Mouse (Mus musculus) testis, adult 2 months (tissue): ENCODE measurements around the gene Ech1. TPM values are rescaled to one million over a fixed set of nuclear protein-coding genes. Genes with fewer than 3 reads are reported as not detected.

ENCODE experiments used
- H3K27ac ChIP-seq: fragments of 200-500 bp; 2 replicates; pipeline ENCODE4 v1.5.1; 2012; ENCODE audit warnings: low read depth, low read length; ENCODE audit not compliant: control insufficient read depth, insufficient read depth
- H3K27me3 ChIP-seq: fragments of 200-500 bp; 2 replicates; pipeline ENCODE4 v1.6.1; 2012; ENCODE audit warnings: mild to moderate bottlenecking, low read length, moderate library complexity; ENCODE audit not compliant: control insufficient read depth, insufficient read depth
- H3K36me3 ChIP-seq: fragments of 200-500 bp; 2 replicates; pipeline ENCODE4 v1.6.1; 2012; ENCODE audit warnings: mild to moderate bottlenecking, low read length; ENCODE audit not compliant: control insufficient read depth, insufficient read depth
- H3K4me1 ChIP-seq: fragments of 200-500 bp; 2 replicates; pipeline ENCODE4 v1.6.1; 2012; ENCODE audit warnings: low read length; ENCODE audit not compliant: control insufficient read depth, insufficient read depth
- H3K4me3 ChIP-seq: fragments of 200-500 bp; 2 replicates; pipeline ENCODE4 v1.5.1; 2012; ENCODE audit warnings: low read depth, mild to moderate bottlenecking, low read length, moderate library complexity, mixed read lengths; ENCODE audit not compliant: control insufficient read depth
- CTCF ChIP-seq: fragments of 200-500 bp; IDR thresholded peaks from 2 replicates; pipeline ENCODE4 v1.5.1; 2012; ENCODE audit warnings: low read depth, mild to moderate bottlenecking, inconsistent platforms, low read length, moderate library complexity; ENCODE audit not compliant: control insufficient read depth, insufficient read depth, insufficient replicate concordance
- POLR2A ChIP-seq: fragments of 200-500 bp; IDR thresholded peaks from 2 replicates; pipeline ENCODE4 v1.6.1; 2012; ENCODE audit warnings: low read depth, mild to moderate bottlenecking, inconsistent platforms, low read length, moderate library complexity; ENCODE audit not compliant: control insufficient read depth
- polyA plus RNA-seq: library from polyadenylated mRNA; depleted of rRNA; stranded (reverse); fragments of >200 nt; gene quantifications from 2 replicates; pipeline ENCODE4 v1.2.3, GENCODE M21; 2012; rRNA removed

The Ech1 gene
- polyA plus RNA-seq, 1 experiment, result 124 TPM

DNA sequence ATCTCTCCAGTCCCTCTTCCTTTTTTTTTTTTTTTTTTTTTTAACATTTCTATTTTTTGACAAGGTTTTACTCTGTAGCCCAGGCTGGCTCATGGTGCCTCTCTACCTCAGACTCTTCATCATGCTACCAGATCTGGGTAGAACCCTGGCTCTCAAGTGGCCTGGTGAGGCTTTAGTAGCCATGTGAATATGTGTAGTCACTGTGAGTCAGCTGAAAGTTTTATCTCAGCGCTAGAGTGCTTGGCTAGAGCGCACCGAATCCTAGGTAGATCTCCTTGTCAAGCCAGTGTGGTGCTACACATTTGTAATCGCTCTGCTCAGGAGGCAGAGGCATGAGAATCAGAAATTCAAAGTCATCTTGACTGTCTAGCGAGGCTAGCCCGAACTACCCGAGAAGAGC lies 52.1 kb downstream of the Ech1 start:
- peaks cover 4% of the 10 kb centered on the region for H3K4me1 ChIP-seq
- no peak for TF ChIP-seq CTCF
- TF ChIP-seq POLR2A, result no peak
- no peaks in the 10 kb centered on the region for H3K27me3 ChIP-seq
- no peak overlapping the region for H3K4me3 ChIP-seq
- no peaks in the 10 kb centered on the region for H3K36me3 ChIP-seq
- H3K27ac ChIP-seq, result no peak overlapping the region

DNA sequence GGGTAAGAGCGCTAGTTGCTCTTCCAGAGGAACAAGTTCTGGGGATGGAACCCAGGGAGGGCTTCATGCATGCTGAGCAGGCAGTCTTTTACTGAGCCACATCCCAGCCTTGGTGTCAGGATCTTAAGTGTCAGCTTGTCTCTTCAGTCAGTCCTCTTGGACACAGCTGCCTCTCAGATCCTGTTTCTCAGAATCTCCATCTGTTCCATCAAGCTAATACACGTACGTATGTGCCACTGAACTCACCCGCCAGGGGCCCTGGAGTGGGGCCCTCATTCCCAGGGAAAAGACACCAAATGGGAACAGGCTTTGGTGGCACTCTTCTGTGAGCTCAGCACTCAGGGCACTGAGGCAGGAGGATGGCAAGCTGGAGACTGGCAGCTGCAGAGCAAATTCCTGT lies 52.8 kb downstream of the Ech1 start:
- Histone ChIP-seq H3K36me3 (no peaks in the 10 kb centered on the region), H3K4me3 (no peak overlapping the region), H3K4me1 (peaks cover 7% of the 10 kb centered on the region), H3K27ac (no peak overlapping the region), H3K27me3 (no peaks in the 10 kb centered on the region)
- TF ChIP-seq POLR2A, result no peak
- TF ChIP-seq CTCF, result no peak

DNA sequence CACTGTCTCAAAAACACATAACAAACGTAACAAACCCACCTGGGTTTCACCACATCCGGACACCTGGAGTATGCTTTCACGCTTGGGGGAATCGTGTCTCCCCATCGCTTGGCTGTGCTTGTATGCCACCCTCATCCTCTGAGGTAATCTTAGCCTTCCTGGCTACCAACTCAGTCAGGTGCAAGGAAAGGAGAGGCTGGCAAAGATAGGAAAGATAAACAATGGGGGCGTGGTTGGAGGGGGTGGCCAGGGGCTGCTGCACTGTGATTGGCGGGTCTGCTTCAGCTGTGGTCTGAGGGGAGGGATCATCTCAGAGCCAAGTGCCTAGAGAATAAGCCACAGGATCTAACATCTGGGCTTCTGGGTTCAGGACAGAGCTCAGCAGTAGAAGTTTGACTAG lies 54.6 kb downstream of the Ech1 start:
- Histone ChIP-seq H3K27ac (no peak overlapping the region), H3K36me3 (no peaks in the 10 kb centered on the region), H3K27me3 (no peaks in the 10 kb centered on the region), H3K4me3 (no peak overlapping the region), H3K4me1 (peaks cover 11% of the 10 kb centered on the region)
- TF ChIP-seq POLR2A, result no peak
- TF ChIP-seq CTCF, result no peak

DNA sequence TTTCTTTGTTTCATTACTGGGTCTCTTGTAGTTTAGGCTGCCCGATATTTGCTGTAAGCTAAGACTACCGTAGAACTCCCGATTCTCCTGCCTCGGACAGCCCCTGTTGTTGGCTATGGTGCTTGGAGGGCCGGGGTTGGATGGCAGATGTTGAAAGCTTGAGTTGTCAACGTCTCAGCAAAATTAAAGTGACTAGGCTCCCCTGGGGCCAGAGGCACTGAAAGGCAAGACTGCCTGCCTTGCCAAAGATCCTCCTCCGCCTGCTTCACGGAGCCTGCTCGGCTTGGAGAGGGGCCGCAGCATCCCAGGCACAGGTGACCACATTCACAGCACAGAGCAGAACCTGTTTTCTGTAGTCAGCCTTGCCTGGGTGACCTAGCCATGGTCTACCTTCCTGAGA lies 55.5 kb downstream of the Ech1 start:
- TF ChIP-seq CTCF (no peak), POLR2A (no peak)
- no peaks in the 10 kb centered on the region for H3K36me3 ChIP-seq
- no peaks in the 10 kb centered on the region for H3K27me3 ChIP-seq
- H3K4me3 ChIP-seq, result no peak overlapping the region
- peaks cover 11% of the 10 kb centered on the region for H3K4me1 ChIP-seq
- no peak overlapping the region for H3K27ac ChIP-seq

DNA sequence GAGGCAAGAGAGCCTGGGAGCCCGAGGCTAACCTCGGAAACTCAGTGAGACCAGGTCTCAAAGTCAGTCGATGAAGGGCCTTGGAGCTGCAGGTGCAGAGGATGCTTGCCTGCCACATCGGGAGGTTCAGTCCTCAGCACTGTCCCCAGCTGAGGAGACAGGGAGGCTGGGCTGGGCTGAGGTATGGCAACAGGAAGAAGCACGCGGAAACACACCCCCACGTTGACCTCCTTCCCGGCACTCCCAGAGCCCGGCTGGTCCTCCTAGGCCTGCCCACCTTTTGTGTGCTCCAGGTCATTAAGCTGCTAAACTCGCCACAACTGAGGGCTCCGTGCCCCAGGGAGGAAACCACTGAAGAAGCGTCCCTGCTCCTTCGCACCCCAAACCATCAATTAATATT lies 56.2 kb downstream of the Ech1 start, which contains the start of gene Capn12:
TSS of gene Capn12 (plus strand) at position 224 of the 400 bp plus-strand sequence.
- H3K4me3 ChIP-seq, result no peak within 1 kb of the TSS
- H3K36me3 ChIP-seq, result no peaks in the 10 kb centered on the region
- no peak within 1 kb of the TSS for H3K27ac ChIP-seq
- no peaks in the 10 kb centered on the region for H3K27me3 ChIP-seq
- peaks cover 11% of the 10 kb centered on the region for H3K4me1 ChIP-seq
- no peak for TF ChIP-seq CTCF
- TF ChIP-seq POLR2A, result no peak

Other genes starting within 250 kb of the Ech1 start
- 234 and 246 TPM in 2 replicates for gene Samd4b, start 227.1 kb upstream of the Ech1 start, polyA plus RNA-seq
- gene Pak4, start 227.0 kb upstream of the Ech1 start, polyA plus RNA-seq, result 21.5 and 23.6 TPM in 2 replicates
- 7.5 and 11.7 TPM in 2 replicates for gene Acp7, start 193.9 kb upstream of the Ech1 start, polyA plus RNA-seq
- gene Fbxo27, start 132.4 kb upstream of the Ech1 start, polyA plus RNA-seq, result 15.8 and 16.3 TPM in 2 replicates
- 7.2 and 8.1 TPM in 2 replicates for gene Fbxo17, start 108.4 kb upstream of the Ech1 start, polyA plus RNA-seq
- gene Mrps12, start 83.4 kb upstream of the Ech1 start, polyA plus RNA-seq, result 29.5 and 39.3 TPM in 2 replicates
- gene Sars2, start 83.2 kb upstream of the Ech1 start, polyA plus RNA-seq, result 12.5 and 13.6 TPM in 2 replicates
- gene Ccer2, start 69.0 kb upstream of the Ech1 start, polyA plus RNA-seq, result not detected in 2 replicates
- 144 and 203 TPM in 2 replicates for gene Sirt2, start 58.5 kb upstream of the Ech1 start, polyA plus RNA-seq
- 134 and 152 TPM in 2 replicates for gene Nfkbib, start 57.7 kb upstream of the Ech1 start, polyA plus RNA-seq
- 1.1 and 1.6 TPM in 2 replicates for gene Rinl, start 36.2 kb upstream of the Ech1 start, polyA plus RNA-seq
- gene Hnrnpl, start 16.7 kb upstream of the Ech1 start, polyA plus RNA-seq, result 162 and 200 TPM in 2 replicates
- gene Lgals4, start 8.6 kb downstream of the Ech1 start, polyA plus RNA-seq, result 13.8 and 17.5 TPM in 2 replicates
- 1.4 and 1.7 TPM in 2 replicates for gene Lgals7, start 38.6 kb downstream of the Ech1 start, polyA plus RNA-seq
- 0.14 and 0.17 TPM in 2 replicates for gene Capn12, start 56.2 kb downstream of the Ech1 start, polyA plus RNA-seq
- gene Actn4, start 137.1 kb downstream of the Ech1 start, polyA plus RNA-seq, result 73.9 and 77.5 TPM in 2 replicates
- gene Eif3k, start 156.6 kb downstream of the Ech1 start, polyA plus RNA-seq, result 379 and 426 TPM in 2 replicates
- gene Map4k1, start 156.8 kb downstream of the Ech1 start, polyA plus RNA-seq, result 58.8 and 83.2 TPM in 2 replicates